Mouse (Mus musculus): ENCODE results near the gene Mcu. TPM values are rescaled to one million over a fixed set of nuclear protein-coding genes. Genes with fewer than 3 reads are reported as not detected.

Gene Mcu
- polyA plus RNA-seq, 1 experiment: 32.4 TPM

DNA sequence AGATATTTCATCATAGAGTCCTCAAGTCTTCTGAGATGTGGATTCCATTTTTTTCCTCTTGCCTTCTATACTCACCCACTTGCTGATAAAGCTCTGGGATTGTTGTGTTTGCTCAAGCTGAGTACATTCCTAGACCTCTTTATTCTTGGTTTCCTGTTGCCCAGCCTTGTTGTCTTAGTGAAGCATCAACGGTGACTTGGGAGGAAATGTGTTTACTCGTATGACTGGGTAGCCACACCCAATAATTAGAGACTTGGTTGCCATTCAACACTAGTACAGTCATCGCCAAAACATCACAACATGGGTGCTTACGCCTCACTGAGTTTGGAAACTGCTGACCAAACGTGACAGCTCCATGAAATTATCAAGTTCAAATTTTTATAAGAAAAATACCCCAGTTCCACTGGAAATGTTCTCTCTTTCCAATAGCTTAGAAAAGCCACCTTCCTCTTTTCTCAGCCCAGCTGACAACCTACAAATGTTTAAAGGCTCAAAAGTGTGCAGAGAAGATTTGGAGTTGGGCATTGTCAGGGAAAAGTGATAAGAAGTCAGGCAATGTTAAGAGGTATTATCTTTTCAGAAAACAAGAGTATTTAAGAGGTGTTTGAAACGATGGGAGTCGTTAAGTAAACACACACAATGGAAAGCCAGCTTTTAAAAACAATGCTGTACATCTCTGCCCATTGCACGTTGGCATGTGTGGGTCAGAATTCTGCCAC lies 26.3 kb upstream of the Mcu start:
- no peak for TF ChIP-seq POLR2A (IDR thresholded peaks at IDR 0.05; ENCODE audit: borderline replicate concordance, insufficient read depth, low read length)
- no peak for TF ChIP-seq CTCF (IDR thresholded peaks at IDR 0.05; ENCODE audit: borderline replicate concordance, insufficient read depth, low read depth, low read length)
- 20% methylated on average over 8 of the region's 8 CpGs for WGBS
- DNase-seq: peak in 1 of 2 experiments; percentile 38
- no peak overlapping the region for H3K4me3 ChIP-seq (replicated peaks; ENCODE audit: insufficient read depth, low read depth, low read length)
- H3K27ac ChIP-seq (ENCODE audit: insufficient read depth, low read length): no peak overlapping the region
- H3K27me3 ChIP-seq (ENCODE audit: control insufficient read depth, insufficient read depth, low read length): no peaks in the 10 kb centered on the region
- H3K4me1 ChIP-seq (ENCODE audit: control insufficient read depth, insufficient read depth, low read length): peaks cover 8% of the 10 kb centered on the region; the same call in 1 of the 2 replicates

DNA sequence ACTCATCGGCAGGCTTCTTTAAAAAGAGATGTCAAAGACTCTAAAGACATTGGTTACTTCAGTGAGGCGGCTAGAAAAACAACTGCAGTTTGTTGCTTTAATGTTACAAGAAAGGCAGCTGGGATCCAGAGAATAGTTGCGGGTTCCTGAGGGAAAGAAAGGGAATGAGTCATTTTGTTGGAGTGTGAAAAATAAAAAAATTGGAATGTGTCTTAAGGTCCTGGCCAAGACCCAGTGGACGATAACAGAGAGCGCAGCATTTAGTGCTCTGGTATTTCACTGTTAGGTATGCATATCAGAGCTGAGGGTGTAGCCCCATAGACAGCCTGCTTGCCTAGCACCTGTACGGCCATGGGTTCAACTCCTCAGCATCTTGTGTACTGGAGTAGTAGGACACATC lies 22.1 kb upstream of the Mcu start:
- WGBS: 91% methylated on average over 6 of the region's 6 CpGs
- no peak overlapping the region for H3K4me3 ChIP-seq (replicated peaks; ENCODE audit: insufficient read depth, low read depth, low read length)

DNA sequence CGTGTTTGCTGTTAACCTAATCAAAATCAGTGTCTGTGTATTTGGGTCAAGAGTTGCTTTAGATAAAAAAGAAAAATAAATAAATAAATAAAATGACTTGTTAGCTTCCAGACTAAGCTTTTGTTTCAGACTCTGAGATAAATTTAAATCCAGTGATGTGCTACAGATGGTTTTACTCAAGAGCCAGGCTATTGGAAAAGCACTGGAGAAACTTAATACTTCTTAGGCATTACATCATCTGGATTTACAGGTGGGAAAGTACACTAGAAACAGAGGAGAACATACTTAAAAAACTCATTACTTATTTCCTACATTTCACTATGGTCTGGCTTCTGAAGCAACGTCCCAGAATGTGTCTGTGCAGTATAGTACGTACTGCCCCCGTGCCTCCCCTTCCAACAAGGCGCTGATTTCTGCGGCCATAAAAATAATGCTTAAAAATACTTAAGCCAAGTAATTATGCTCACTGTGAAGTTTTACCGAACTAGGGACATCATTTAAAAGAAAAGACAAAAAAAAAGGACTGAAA lies 21.2 kb upstream of the Mcu start:
- no peak overlapping the region for H3K27ac ChIP-seq (ENCODE audit: insufficient read depth, low read length)
- no peak overlapping the region for H3K4me3 ChIP-seq (replicated peaks; ENCODE audit: insufficient read depth, low read depth, low read length)
- WGBS: 91% methylated on average over 7 of the region's 7 CpGs
- H3K4me1 ChIP-seq (ENCODE audit: control insufficient read depth, insufficient read depth, low read length): no peaks in the 10 kb centered on the region; the same call in 1 of the 2 replicates
- DNase-seq: no peak
- TF ChIP-seq CTCF (IDR thresholded peaks at IDR 0.05; ENCODE audit: borderline replicate concordance, insufficient read depth, low read depth, low read length): no peak
- H3K27me3 ChIP-seq (ENCODE audit: control insufficient read depth, insufficient read depth, low read length): no peaks in the 10 kb centered on the region

More for the DNA sequence above, 22.1 kb upstream of the Mcu start:
- Histone ChIP-seq H3K27me3 (ENCODE audit: control insufficient read depth, insufficient read depth, low read length) (no peaks in the 10 kb centered on the region), H3K27ac (ENCODE audit: insufficient read depth, low read length) (no peak overlapping the region), H3K4me1 (ENCODE audit: control insufficient read depth, insufficient read depth, low read length) (peaks cover 6% of the 10 kb centered on the region; the same call in 1 of the 2 replicates)
- no peak for DNase-seq
- TF ChIP-seq CTCF (IDR thresholded peaks at IDR 0.05; ENCODE audit: borderline replicate concordance, insufficient read depth, low read depth, low read length): no peak
- no peak for TF ChIP-seq POLR2A (IDR thresholded peaks at IDR 0.05; ENCODE audit: borderline replicate concordance, insufficient read depth, low read length)

DNA sequence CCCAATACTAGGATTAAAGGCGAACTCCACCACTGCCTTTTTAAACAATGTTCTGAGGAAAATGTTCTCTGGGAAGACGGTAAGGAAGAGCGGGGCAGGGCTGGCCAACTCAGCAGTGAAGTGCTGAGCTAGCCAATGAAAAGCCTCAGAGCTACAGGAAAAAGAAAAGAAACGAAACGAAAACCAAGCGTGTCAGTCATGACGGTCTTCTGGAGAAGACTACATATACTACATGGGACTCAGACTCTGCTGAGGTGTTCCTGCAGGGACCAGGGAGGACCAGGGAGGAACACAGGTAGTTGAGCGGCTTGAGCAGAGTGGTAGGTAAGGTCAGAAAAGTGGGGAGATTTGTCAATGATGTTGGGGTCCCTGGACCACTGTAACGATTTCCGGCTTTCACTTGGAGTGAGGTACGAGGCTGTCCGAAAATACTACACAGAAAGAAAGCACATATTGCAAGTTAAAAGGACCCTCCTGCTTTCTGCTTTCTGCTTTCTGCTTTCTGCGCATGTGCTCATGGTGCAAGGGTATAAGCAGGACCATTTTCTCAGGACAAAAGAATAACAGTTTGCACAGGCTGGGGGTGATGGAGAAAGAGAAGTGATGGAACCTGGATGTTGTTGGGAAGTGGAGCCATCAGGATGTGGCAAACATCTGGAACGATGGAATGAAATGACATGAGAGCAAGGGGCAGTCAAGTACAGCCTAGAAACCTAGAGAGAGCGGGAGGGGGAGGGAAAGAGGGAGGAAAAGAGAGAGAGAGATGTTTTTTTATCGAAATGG lies 20.4 kb upstream of the Mcu start:
- Histone ChIP-seq H3K4me3 (replicated peaks; ENCODE audit: insufficient read depth, low read depth, low read length) (no peak overlapping the region), H3K27me3 (ENCODE audit: control insufficient read depth, insufficient read depth, low read length) (no peaks in the 10 kb centered on the region), H3K4me1 (ENCODE audit: control insufficient read depth, insufficient read depth, low read length) (no peaks in the 10 kb centered on the region), H3K27ac (ENCODE audit: insufficient read depth, low read length) (no peak overlapping the region)
- no peak for TF ChIP-seq POLR2A (IDR thresholded peaks at IDR 0.05; ENCODE audit: borderline replicate concordance, insufficient read depth, low read length)
- no peak for TF ChIP-seq CTCF (IDR thresholded peaks at IDR 0.05; ENCODE audit: borderline replicate concordance, insufficient read depth, low read depth, low read length)
- WGBS: 84% methylated on average over 16 of the region's 16 CpGs
- DNase-seq: no peak

DNA sequence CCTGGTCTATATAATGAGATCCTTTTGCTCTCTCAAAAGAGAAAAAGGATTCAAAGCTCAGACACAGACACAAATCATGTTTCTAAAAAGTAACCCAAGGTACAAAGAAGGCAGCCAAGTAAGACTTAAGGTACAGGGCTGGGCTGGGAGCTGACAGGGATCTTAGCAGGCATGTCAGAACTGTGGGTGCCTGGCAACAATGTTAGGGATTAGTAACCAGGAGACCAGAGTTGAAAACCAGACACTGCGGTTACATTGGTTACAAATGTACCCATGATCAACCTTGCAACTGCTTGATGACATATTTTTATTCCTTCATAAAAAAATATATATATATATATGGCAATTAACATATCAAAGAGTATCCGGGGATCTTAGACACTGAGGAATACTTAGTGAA lies 19.6 kb upstream of the Mcu start:
- Histone ChIP-seq H3K27me3 (ENCODE audit: control insufficient read depth, insufficient read depth, low read length) (no peaks in the 10 kb centered on the region), H3K4me1 (ENCODE audit: control insufficient read depth, insufficient read depth, low read length) (no peaks in the 10 kb centered on the region), H3K27ac (ENCODE audit: insufficient read depth, low read length) (no peak overlapping the region), H3K4me3 (replicated peaks; ENCODE audit: insufficient read depth, low read depth, low read length) (no peak overlapping the region)
- WGBS: 63% methylated on average over 2 of the region's 2 CpGs
- DNase-seq: no peak
- TF ChIP-seq CTCF (IDR thresholded peaks at IDR 0.05; ENCODE audit: borderline replicate concordance, insufficient read depth, low read depth, low read length): no peak

DNA sequence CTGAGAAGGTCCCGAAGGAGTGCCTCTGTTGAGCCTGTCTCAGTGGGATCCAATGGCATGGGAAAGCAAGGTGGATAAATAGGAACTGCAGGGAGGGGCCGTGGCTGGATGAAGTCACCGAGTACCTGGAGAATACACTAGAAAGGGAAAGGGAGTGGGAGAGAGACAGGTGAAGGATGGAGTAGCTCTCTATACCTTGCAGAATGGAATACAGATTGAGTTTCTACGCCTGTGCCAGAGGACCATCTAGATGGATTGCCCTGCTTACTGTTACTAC lies 13.0 kb upstream of the Mcu start:
- no peaks in the 10 kb centered on the region for H3K27me3 ChIP-seq (ENCODE audit: control insufficient read depth, insufficient read depth, low read length)
- TF ChIP-seq POLR2A (IDR thresholded peaks at IDR 0.05; ENCODE audit: borderline replicate concordance, insufficient read depth, low read length) (no peak), CTCF (IDR thresholded peaks at IDR 0.05; ENCODE audit: borderline replicate concordance, insufficient read depth, low read depth, low read length) (no peak)
- H3K27ac ChIP-seq (ENCODE audit: insufficient read depth, low read length): no peak overlapping the region
- no peak for DNase-seq
- WGBS: 93% methylated on average over 4 of the region's 4 CpGs
- H3K4me3 ChIP-seq (replicated peaks; ENCODE audit: insufficient read depth, low read depth, low read length): no peak overlapping the region
- H3K4me1 ChIP-seq (ENCODE audit: control insufficient read depth, insufficient read depth, low read length): no peaks in the 10 kb centered on the region; the same call in 1 of the 2 replicates

DNA sequence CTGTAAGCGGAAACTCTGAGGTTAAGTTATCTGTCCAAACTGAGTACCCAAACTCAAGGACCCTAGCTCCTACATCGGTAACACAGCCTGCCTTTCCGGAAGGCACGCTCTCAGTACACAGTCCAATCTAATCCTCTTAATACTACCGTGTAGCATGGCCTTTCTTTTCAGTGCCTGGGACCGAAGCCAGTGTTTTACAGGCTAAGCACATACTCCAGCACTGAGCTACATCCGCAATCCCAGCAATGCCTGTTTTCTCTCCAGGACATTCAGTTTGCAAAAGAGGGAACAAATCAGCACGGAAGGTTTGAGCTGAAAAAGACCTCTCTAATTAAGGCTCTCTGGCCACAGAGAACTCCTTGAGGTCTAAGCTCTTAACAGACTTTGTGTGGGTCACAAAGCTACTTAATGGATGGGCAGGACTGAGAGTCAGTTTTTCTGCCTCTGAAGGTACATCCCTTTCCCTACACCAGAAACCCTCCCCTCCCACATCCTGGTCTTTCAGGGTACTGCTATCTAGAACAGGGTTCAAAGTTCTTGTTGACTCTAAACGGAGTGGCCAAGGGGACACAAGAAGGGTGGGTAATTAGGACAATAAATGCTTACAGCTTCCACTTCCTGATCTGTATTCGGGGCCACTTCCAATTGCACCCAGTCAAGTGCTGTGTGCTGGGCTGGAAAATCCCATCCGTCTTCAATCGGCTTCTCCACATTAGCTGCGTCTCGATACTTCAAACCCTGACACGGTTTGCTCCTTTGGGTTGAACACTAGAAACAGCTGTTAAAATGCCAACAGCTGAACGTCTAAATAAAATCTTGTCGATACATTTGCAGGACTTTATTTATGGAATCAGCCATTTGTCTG lies 12.4 kb upstream of the Mcu start:
- Histone ChIP-seq H3K4me3 (replicated peaks; ENCODE audit: insufficient read depth, low read depth, low read length) (no peak overlapping the region), H3K27me3 (ENCODE audit: control insufficient read depth, insufficient read depth, low read length) (no peaks in the 10 kb centered on the region), H3K27ac (ENCODE audit: insufficient read depth, low read length) (no peak overlapping the region), H3K4me1 (ENCODE audit: control insufficient read depth, insufficient read depth, low read length) (peaks cover 5% of the 10 kb centered on the region; the same call in 1 of the 2 replicates)
- 76% methylated on average over 17 of the region's 17 CpGs for WGBS
- no peak for TF ChIP-seq POLR2A (IDR thresholded peaks at IDR 0.05; ENCODE audit: borderline replicate concordance, insufficient read depth, low read length)
- DNase-seq: no peak
